Mouse (Mus musculus) kidney, postnatal 25 days (tissue): ENCODE data around the gene Dgke.

ENCODE experiments used
- DNase-seq, 2 experiments: peaks; one replicate each; pipeline ENCODE4 v3.0.0; 2021; ENCODE audit warnings: mixed read lengths in 2 of 2

The Dgke gene

DNA sequence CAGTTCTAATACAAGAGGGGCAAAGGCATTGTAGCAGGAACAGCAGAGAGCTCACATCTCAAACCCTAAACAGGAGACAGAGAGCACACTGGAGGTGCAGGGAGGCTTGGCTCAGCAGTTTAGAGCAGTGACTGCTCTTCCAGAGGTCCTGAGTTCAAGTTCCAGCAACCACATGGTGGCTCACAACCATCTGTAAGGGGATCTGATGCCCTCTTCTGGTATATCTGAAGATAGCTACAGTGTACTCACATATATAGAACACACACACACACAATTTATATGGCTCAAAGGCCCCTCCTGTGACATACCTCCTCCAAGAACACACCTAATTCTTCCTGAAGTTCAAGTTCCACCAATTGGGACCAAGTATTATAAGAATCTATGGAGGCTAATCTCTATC lies 32.1 kb downstream of the Dgke start:
- no peak for DNase-seq

DNA sequence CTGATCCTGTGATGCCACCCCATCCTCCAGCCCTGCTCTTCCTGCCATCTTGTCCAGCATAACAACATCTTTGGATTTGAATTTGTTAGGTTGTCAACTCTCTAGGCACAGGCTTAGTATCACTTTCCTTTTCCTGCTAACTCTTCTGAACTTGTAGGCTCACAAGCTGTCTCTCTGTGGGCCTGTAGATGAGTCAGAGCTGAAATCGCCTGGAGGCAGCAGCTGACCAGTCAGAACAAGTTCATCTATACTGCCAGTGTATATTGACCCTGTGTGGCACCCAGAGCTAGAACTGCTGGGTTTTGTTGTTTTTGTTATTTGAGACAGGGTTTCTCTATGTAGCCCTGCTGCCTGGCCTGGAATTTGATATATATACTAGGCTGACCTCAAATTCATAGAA lies 35.5 kb downstream of the Dgke start:
- DNase-seq: no peak

DNA sequence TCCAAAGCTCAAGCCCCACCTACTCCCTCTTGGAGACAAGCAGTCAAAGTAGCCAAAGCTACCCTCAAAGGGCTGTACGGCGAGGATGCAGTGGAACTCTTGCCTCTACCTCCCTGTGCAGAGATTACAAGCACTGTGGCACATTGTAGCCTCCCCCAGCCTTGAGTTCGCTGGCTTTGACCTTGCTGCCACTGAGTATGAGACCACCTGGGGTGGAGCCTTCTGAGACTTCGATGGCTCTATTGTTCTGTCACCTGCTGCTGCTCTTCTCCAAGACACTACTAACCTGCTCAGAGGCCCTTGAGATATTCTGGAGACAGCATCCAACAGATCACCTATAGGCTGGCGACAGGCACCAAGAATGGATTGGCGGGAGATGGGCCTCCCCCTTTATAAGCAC lies 36.1 kb downstream of the Dgke start:
- no peak for DNase-seq

DNA sequence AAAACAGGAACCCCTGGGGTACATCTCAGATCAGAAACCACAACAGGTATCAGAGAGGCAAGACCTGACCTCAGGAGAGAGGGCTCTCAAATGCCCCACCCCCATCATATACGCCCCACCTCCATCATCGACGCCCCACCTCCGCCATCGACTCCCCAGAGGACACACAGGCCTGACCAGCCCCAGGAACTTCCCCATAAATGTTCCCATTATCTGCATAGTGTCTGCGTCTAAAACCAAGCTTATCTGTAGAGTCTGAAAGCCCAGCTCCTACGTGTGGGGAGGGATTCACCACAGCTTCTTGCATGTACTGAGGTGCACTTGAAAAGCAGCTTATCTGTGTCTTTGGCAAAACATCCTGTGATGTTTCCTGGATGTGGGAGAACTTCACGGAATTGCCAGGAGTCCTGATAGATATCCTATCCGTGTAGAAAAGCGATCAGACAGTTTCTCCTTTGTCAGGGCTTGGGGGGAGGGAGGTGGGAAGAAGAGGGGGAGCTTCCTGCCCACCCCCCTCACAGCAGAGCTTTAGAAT lies 37.7 kb downstream of the Dgke start:
- no peak for DNase-seq

DNA sequence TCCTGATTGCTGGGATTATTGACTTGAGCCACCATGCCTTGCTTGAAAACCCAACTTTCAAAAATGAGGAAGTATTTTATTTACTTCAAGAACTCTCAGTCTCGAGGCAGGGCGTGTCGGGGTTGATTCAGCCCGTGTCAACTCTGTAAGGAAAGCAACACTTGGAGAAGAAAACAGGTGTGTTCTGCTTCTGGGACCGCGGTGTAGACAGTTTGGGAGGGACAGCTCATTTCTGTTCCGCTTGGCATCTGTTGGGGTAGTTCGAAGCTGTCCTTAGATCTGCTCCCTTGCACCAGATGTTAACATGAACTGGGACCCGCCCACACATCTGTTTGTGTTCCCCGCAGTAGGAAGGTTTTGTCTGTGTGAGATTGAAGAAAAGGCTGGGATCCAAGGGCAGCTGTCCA lies 38.7 kb downstream of the Dgke start:
- peak in 1 of 2 experiments; percentile 51 for DNase-seq

DNA sequence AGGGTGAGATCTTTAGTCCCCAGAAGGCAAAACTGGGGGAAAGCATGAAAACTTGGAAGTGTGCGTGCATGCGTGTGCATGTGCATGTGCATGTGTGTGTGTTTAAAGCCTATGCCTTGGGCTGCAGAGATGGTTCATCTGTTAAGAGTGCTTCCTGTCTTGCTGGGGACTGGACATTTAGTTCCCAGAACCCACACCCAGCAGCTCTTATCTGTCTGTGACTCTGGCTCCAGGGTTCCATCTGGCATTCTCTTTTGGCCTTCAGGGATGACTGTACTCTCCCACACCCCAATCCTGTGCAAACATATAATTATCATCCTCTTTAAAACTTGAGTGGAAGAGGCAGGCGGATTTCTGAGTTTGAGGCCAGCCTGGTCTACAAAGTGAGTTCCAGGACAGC lies 40.5 kb downstream of the Dgke start:
- no peak for DNase-seq

DNA sequence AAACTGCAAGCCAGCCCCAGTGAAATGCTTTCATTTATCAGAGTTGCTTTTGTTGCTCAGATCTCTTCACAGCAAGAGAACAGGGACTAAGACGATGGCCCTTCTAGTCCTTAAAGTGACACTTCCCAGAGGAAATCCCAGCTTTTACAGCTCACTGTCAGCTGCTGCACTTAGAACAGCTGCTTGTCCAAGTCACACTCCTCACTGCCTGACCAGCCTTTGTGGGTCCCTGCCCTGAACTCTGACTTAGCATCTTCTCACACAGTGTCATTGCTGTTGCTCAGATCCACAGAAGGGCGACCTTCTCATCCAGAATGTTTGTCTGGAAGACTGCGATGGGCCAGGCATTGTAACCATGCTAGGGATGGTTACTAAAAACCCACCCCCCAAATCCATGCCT lies 41.0 kb downstream of the Dgke start:
- DNase-seq: no peak

DNA sequence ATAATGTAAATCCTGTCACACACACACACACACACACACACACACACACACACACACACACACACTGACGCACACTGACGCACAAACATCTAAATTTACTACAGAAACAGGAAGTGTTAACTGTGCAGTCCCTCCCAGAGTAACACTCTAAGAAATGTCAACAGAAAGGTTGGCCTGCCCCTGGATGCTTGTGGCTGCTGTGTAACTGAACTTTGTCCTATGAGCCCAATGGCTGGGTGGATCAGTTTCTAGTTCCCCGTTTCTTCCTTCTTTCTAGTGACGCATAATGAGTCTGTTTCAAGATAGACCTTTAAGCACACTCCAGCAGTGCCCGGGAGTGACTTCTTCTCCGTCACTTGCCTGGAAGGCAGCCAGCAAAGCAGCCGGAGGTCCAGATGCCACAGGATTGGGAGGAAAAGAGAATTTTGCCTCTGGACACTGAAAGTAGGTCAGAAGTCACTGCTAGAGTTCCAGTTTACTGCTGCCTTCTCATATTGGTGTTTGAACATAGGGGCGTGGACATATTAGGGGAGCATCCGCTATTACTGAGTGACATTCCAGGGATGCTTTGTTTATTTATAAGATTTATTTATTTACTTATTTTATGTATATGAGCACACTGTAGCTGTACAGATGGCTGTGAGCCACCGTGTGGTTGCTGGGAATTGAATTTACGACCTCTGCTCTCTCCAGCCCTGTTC lies 42.3 kb downstream of the Dgke start:
- DNase-seq: peak; percentile 94 to 95

DNA sequence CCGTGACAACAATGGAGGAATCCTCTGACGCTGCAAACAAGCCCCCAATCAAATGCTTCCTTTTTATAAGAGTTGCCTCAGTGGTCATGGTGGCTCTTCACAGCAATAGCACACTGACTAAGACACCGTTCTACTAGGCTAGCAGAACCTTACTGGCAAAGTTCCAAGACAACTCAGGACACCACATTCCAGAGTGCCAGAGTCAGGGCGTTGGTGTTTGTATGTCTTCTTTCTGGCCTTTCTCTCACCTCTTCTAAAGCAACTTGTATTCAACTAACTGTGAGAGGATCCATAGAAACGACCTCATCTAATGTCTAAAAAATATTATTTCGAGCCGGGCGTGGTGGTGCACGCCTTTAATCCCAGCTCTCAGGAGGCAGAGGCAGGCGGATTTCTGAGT lies 43.2 kb downstream of the Dgke start:
- peak in 1 of 2 experiments; percentile 28 for DNase-seq

DNA sequence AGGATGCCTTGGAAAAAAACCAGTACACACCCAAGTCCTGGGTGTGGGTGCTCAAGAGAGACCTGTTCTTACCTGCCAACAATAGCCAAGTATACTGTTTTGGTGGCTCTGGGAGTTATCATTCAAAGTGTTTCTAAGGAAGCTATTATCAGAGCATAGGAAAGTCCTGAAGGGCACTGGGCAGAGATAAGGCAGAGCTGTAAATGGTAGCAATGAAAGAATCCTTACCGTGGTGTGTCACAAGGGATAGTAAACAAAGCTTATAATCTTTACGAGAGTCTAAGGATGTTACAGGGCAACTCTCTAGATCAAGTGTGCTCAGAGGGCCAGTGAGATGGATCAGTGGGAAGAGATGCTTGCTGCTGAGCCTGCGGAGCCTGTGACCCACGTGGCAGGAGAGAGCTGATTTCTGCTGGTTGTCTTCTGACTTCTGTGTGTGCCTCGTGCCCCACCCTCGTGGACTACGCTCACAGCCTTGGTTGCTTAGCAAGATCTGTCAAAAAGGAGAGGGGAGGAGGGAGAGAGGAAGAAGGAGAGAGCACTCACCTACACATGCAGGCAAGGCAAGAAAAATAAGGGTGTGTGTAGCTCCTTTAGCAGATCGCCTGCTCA lies 44.4 kb downstream of the Dgke start:
- no peak for DNase-seq

DNA sequence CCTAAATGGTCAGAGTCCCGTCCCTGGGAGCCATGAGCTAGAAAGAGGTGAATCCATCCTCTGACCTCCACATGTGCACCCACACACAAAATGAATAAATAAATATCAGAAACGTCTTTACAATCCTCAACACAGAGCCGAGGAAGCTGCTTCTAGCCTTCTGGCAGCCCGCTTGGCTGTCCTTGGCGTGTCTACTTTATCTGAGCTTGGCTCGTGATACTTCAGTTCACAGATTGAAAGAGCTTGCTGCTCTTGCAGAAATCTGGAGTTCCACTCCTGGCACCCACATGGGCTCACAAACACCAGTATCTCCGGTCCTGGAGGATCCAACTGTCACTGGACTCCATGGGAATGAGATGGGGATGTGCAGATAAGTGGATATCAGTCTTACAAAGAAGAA lies 45.0 kb downstream of the Dgke start:
- no peak for DNase-seq

DNA sequence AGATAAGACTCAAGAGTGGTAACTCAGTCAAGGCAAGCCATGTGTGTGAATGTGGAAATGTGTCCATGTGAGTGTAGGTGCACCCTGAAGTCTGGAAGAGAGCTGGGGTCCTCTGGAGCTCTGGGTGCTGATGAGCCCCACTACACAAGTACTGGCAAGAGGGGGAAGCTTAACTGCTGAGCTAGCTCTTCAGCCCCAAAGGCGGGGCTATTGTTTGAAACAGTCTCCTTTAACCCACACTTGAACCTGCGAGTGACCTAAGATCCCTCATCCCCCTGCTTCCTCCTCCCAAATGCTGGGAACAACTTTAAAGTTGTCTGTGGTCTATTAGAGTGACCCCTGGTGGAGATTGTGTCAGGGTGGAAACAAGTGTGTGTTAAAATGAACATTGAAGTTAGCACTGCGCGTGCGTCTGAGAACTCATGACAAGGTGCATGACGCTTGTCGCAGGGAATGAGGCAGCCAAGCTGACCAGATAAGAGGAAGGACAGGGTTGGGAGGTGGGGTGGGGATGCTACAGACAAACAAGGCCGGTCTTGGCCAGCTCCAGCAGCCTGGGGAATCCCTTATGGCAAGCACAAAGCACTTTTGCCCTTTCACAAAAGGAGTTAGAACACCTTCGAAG lies 45.9 kb downstream of the Dgke start:
- no peak for DNase-seq

DNA sequence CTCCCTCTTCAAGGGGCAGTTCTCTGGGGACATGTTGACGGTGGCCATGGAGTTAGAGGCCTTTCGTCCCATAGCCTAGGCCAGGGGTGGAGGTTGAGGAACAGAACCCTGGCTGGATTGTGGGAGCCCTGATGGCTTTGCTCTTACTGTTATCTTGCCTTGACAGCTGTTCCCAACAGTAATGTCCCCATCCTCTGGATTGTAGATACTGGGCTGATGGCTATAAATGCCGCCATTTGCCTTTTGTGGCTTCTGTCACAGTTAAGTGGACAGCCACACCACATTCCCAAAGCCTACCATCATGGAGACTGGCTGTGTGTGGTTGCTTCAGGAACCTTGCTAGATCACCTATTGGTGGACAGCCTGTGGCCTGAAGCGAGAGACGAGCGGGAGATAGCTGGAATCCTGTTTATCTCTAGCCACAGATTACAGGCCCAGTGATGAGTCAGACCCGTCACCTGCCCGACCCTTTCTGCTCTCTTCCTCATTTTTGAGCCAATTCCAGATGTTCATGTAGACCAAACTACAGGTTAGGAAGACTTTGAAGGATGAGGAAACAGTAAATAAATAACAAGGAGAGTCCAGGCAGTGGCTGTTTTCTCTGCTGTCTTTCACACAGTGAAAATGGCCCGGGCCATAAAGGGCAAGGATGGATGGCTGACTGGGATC lies 49.0 kb downstream of the Dgke start:
- DNase-seq: no peak

DNA sequence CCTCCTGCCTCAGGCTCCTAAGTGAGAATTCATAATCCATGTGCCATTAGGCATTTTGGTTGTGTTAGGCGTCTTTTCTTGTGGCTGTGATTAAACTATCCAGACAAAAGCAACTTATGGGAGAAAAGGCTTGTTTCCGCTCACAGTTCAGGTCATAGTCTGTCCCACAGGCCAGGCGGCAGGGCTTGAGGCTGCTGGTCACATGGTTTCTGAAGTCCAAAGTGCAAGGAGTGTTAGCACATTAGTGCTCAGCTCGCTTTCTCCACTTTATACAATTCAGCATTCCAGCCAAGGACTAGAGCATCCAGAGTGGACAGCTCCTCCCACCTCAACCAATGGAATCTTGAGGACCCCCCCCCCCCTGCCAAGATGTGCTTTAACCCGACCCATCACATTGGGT lies 54.4 kb downstream of the Dgke start:
- DNase-seq: peak; percentile 78 to 87

DNA sequence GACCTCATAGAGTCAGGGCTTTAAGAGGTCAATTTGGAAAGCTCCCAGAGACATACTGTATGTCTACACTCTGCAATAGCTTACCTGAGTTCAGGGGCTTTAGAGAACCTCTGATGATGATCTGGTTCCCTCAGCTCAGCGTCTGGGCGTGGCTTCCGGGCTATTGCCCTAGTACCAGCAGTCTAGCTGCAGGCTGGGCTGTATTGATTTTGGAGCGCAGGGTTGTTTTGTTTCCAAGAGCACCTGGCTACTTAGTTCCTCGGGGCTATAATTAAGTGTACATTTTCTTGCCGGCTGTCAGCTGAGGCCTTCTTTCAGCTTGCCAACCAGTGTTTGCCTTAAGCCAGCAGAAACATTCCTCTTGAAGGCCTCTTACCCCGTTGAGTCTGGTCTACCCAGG lies 57.2 kb downstream of the Dgke start:
- DNase-seq: no peak

DNA sequence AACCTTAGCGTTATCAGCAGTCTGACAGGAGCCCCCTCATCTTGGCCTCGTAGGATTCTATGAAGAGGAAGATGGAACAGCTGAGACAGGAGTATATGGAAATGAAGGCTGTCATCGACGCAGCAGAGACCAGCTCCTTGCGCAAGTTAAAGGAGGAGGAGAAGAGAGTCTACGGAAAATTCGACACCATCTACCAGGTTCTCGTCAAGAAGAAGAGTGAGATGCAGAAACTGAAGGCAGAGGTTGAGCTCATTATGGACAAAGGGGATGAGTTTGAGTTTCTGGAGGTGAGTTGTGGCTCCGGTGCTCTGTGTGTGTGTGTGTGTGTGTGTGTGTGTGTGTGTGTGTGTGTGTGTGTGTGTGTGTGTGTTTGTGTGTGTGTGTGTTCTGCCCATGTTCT lies 57.6 kb downstream of the Dgke start:
- DNase-seq: no peak

DNA sequence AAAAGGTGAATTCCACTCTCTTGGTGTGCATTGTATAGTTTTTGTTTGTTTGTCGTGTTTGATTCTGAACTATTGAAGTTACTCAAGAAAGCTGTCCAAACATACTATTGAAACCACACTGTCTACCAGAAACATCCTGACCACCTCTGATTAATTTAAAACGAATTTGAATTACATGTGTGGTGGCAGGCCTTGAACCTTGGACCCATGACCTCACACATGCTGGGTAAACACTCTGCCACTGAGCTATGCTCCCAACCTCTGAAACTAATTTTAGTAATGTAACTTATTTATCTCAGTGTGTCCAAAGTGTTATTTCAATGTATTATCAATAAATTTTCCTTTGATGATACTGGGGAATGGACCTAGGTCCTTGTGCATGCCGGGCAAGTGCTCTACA lies 59.1 kb downstream of the Dgke start:
- peak in 1 of 2 experiments; percentile 38 for DNase-seq

DNA sequence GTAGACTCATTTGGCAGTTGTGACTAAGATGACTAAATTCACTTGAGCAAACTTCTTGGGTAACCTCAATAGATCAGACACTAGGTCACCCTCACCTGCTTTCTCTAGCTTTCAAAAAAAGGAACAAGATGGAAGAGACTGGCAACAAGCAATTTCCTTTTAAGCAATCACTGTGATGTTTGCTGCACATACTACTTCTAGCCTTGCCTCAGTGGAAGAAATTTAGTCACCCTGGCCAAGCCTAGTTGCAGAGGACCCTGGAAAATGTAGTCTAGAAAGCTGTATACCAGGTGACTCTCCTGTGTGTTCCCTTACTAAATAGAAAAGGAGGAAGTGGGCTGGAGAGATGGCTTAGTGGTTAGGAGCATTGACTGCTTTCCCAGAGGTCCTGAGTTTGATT lies 60.2 kb downstream of the Dgke start:
- DNase-seq: no peak

DNA sequence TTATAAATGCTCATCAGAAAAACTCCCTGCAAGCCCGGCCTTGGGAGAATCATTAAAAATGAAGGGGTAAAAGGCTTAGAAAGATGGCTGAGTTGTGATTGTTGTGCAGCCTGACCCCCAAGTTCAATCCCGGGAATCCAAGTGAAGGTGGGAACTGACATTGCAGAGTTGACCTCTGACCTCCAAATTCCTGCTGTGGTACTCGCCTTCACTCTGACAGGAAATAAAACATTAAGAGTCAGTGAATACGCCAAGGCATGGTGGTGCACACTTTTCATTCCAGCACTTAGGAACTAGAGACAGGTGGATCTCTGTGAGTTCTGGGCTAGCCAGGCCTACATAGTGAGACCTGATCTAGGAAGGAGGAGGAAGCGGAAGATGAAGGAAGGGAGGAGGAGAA lies 61.2 kb downstream of the Dgke start:
- DNase-seq: no peak

DNA sequence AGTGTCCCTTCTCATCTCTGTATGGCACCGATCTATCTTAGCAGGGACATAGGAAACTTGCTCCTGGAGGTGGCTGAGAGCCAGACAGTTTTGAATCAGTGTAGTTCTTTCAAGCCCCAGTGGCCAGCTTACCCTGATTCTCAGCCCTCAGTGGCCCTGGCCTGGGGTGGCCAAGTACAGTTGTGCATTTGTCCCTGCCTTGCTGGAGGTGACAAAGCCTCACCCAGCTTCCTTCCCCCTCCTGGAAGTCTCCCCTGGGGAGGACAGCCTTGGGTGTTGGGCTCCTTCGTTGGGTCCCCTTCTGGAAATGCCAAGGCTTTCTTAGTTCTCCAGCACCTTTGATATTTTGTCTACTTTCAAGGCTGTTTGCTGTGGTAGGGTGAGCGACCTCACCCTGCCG lies 62.9 kb downstream of the Dgke start:
- DNase-seq: peak in 1 of 2 experiments; percentile 24

DNA sequence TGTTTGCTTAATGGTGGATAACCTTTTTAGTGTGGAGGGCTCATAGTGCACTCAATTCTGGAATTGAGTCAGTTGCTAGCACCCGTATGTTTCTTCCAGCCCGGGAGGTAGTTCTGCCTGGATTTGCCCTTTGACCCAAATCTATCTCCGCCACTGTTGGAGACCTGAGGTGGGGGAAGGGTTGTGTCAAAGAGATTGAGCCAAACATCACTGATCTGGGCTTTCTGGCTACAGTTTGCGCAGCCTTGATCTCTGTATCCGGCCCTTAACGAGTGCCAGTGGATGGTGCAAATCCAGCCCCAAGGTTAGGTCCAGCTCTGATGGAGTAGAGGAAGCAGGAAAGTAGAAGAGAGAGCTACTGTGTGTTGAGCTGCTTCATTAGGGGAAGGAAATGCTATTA lies 63.6 kb downstream of the Dgke start:
- peak; percentile 46 to 64 for DNase-seq

DNA sequence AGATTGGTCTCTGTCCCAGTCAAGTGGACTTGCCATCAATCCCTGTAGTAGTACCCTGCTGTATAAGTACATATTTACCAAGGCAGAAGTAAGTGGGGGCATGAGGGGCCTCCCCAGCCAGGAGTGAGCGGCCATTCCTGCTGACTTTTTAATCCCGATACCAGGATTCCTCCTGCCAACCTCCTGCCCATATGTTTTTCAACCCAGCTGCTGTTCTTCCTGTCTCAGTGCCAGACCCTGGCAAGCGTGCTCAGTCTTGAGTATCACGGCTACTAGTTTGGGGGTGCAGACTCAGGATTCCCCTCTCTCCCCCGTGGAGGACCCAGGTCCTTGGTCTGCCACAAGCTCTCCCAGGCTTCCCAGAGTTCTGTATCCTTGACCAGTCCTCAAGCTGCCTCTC lies 64.0 kb downstream of the Dgke start:
- no peak for DNase-seq

DNA sequence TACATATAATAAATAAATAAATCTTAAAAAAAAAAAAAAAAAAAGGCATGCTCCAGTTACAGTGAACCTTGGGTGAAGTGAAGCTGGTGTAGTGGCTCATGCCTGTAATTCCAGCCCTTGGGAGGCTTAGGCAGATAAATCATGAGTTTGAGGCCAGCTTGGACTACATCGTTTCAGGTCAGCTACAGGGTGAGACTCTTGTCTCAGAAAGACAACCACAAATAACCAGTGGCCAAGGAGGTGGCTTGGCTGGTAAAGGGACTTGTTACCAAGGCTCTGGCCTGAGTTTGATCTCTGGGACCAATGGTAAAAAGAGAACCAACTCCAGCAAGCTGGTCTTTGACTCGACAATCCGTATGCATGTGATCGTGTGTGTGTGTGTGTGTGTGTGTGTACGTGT lies 64.6 kb downstream of the Dgke start:
- DNase-seq: no peak

DNA sequence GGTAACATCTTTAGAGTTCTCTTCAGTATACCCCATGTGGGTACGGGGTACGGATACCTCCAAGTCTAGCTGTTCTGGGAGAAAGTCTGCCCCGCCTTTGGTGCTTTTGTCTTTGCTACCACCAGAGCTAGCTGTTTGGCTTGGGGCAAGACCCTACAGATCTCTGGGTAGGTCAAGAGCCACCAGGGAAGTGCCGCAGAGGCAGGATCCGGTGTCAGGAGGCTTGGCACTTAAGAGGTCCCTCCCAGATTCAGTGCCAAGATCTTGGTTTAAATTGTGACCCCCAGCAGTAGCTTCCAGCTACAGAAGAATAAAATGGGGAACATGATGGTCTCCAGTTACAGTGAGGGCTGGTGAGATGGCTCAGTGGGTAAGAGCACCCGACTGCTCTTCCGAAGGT lies 65.1 kb downstream of the Dgke start:
- no peak for DNase-seq
